Mouse (Mus musculus) limb, embryonic 10.5 days (tissue): Measurements from ENCODE around the gene Slc25a21. TPM values are rescaled to one million over a fixed set of nuclear protein-coding genes. Genes with fewer than 3 reads are reported as not detected.

Experiments
- DNase-seq: peaks from one replicate; pipeline ENCODE4 v3.0.0-alpha.2; 2017; ENCODE audit warnings: low spot score
- H3K27ac ChIP-seq: fragments of 300-500 bp; sonication (generic); 2 replicates; pipeline ENCODE4 v1.5.1; 2016; ENCODE audit warnings: mild to moderate bottlenecking
- H3K27me3 ChIP-seq: fragments of 300-500 bp; sonication (generic); 2 replicates; pipeline ENCODE4 v1.6.1; 2016; ENCODE audit warnings: low read depth, mild to moderate bottlenecking; ENCODE audit not compliant: poor library complexity, severe bottlenecking
- H3K36me3 ChIP-seq: fragments of 300-500 bp; sonication (generic); 2 replicates; pipeline ENCODE4 v1.6.1; 2016; ENCODE audit warnings: mild to moderate bottlenecking, moderate library complexity
- H3K4me1 ChIP-seq: fragments of 300-500 bp; sonication (generic); 2 replicates; pipeline ENCODE4 v1.6.1; 2016
- H3K4me3 ChIP-seq: fragments of 300-500 bp; sonication (generic); 2 replicates; pipeline ENCODE4 v1.5.1; 2016; ENCODE audit warnings: mild to moderate bottlenecking, moderate library complexity
- H3K9me3 ChIP-seq: fragments of 300-500 bp; sonication (generic); replicated peaks from 2 replicates; pipeline ENCODE4 v1.6.1; 2016; ENCODE audit warnings: mild to moderate bottlenecking
- WGBS: fragments of 180-500 bp; shearing (Covaris S2); methylation state at CpG from one replicate; pipeline ENCODE4 v1.1.7; 2016; 5-methylcytosine and 5-hydroxymethylcytosine counted together
- polyA plus RNA-seq: library from polyadenylated mRNA; unstranded; fragments of >200 nt; fragmentation: Nextera tagmentation; extraction: Ambion mirVana; gene quantifications from 2 replicates; pipeline ENCODE4 v1.2.1, GENCODE M21; 2016

Slc25a21 gene
- polyA plus RNA-seq, 1 experiment from 2014 or later = 1.6 TPM

DNA sequence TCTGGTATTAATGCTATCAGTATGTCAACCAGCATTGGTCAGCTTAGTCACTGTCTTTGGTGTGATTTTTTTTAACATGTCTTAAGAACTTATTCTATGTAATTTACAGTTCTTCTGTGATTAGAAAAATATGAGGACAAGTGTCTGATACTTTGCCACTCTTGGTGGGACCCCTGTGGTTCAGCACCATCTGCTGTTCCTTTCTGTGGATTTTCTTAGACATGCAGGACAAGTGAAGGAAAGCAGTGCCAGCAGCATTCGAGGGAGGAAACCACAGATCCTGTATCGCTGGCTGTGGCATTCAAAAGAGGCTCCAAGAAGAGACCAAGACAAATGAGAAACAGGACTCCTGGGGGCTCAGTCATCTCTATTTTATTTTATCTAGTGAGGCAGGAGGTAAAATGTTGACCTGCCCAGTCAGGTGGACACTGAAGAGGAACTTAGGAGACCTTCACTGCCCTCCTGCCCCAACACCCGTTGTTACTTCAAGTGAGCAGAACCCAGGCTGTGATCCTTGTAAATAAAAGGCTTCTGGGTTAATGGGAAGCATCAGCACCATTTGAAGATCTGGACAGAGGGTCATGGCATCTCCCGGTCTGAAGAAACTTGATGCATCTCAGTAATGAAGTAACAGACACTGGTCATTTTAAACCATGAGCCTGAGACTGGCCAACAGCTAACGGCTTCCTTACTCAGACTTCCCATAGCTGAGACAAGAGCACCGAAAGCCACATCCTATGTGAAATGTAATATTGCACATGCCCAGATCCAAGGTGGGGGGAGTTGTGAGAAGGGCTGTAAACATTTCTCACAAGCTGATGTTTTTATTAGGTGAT is 306.2 kb downstream of the Slc25a21 start:
- H3K9me3 ChIP-seq = no peaks in the 10 kb centered on the region
- no peak overlapping the region for H3K4me3 ChIP-seq
- peaks cover 32% of the 10 kb centered on the region for H3K27me3 ChIP-seq
- H3K27ac ChIP-seq = no peak overlapping the region
- no peaks in the 10 kb centered on the region for H3K36me3 ChIP-seq
- WGBS = 29% methylated on average over 6 of the region's 6 CpGs
- no peak for DNase-seq
- H3K4me1 ChIP-seq = peaks cover 21% of the 10 kb centered on the region

- 82% methylated on average over 3 of the region's 3 CpGs for WGBS
- Histone ChIP-seq H3K27ac (no peak overlapping the region), H3K4me1 (peaks cover 3% of the 10 kb centered on the region; the same call in 1 of the 2 replicates), H3K27me3 (no peaks in the 10 kb centered on the region; the same call in 1 of the 2 replicates), H3K36me3 (no peaks in the 10 kb centered on the region), H3K9me3 (no peaks in the 10 kb centered on the region), H3K4me3 (no peak overlapping the region)
- no peak for DNase-seq
Measured at GRCm38 (mm10) chr12:56877796-56878195, 319.5 kb downstream of the Slc25a21 start.

GRCm38 (mm10) chr12:56876549-56876948 is 320.7 kb downstream of the Slc25a21 start:
- 75% methylated on average over 7 of the region's 7 CpGs for WGBS
- H3K27ac ChIP-seq = no peak overlapping the region
- H3K9me3 ChIP-seq = no peaks in the 10 kb centered on the region
- H3K4me1 ChIP-seq = peaks cover 3% of the 10 kb centered on the region; the same call in 1 of the 2 replicates
- H3K36me3 ChIP-seq = no peaks in the 10 kb centered on the region
- no peaks in the 10 kb centered on the region; the same call in 1 of the 2 replicates for H3K27me3 ChIP-seq
- H3K4me3 ChIP-seq = no peak overlapping the region
- DNase-seq = no peak

GRCm38 (mm10) chr12:56873204-56873603 is 324.1 kb downstream of the Slc25a21 start:
- no peaks in the 10 kb centered on the region; the same call in 1 of the 2 replicates for H3K27me3 ChIP-seq
- H3K4me1 ChIP-seq = no peaks in the 10 kb centered on the region
- DNase-seq = no peak
- no peaks in the 10 kb centered on the region for H3K9me3 ChIP-seq
- no peak overlapping the region for H3K27ac ChIP-seq
- no peaks in the 10 kb centered on the region for H3K36me3 ChIP-seq
- no peak overlapping the region for H3K4me3 ChIP-seq

- 0 out of 2 replicates have a peak, but pooled peaks cover 9% of the 10 kb centered on the region for H3K4me1 ChIP-seq
- no peak for DNase-seq
- H3K4me3 ChIP-seq = no peak overlapping the region
- no peak overlapping the region for H3K27ac ChIP-seq
- H3K9me3 ChIP-seq = no peaks in the 10 kb centered on the region
- no peaks in the 10 kb centered on the region for H3K36me3 ChIP-seq
- WGBS = 76% methylated on average over 3 of the region's 3 CpGs
- H3K27me3 ChIP-seq = no peaks in the 10 kb centered on the region
Measured at GRCm38 (mm10) chr12:56870569-56870968, 326.7 kb downstream of the Slc25a21 start.

GRCm38 (mm10) chr12:56863873-56864562 is 333.3 kb downstream of the Slc25a21 start:
- 0 out of 2 replicates have a peak, but pooled peaks cover 9% of the 10 kb centered on the region for H3K4me1 ChIP-seq

DNA sequence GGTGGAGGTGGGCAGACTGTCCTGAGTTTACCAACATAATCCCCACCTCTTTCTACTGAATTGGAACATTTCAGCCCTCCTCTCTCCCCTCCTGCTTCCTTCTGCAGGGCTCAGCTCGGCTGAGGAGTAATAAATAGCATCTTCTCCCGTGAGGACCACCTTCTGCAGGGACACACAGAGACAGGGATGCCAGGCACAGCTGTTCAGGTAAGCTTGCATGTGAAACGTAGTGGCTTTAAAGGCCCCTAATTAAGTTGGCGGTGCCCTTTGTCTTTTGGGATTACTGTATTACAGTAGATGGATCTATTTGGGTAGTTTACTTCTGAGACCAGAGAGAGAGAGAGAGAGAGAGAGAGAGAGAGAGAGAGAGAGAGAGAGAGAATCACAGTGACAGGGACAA is 344.6 kb downstream of the Slc25a21 start:
- peaks cover 11% of the 10 kb centered on the region for H3K4me1 ChIP-seq
- H3K27ac ChIP-seq = no peak overlapping the region
- peaks cover 24% of the 10 kb centered on the region for H3K27me3 ChIP-seq
- DNase-seq = no peak
- no peaks in the 10 kb centered on the region for H3K36me3 ChIP-seq
- 56% methylated on average over 4 of the region's 4 CpGs for WGBS
- no peak overlapping the region for H3K4me3 ChIP-seq
- H3K9me3 ChIP-seq = no peaks in the 10 kb centered on the region

More at GRCm38 (mm10) chr12:56863873-56864562, 333.3 kb downstream of the Slc25a21 start:
- Histone ChIP-seq H3K36me3 (no peaks in the 10 kb centered on the region), H3K27ac (no peak overlapping the region), H3K27me3 (peaks cover 24% of the 10 kb centered on the region), H3K9me3 (no peaks in the 10 kb centered on the region), H3K4me3 (no peak overlapping the region)
- no peak for DNase-seq
- 90% methylated on average over 4 of the region's 4 CpGs for WGBS

DNA sequence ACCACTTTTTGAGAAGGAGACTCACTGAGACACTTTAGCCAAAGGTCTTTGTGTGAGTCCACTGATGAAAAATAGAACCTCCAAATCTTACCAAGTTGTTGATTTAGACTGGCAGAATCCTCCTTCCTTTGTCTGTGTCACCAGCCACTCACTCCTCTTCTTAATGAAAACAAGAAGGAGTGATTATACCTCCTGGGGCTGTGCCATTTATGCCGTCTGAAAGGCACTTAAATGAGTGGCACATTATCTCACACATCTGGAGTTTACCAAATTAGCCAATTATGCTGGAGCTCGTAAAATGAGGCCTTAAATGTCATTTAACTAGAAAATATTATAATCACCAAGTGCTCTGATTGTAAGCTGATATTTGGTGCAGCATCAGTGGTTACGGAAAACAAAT is 345.8 kb downstream of the Slc25a21 start:
- Histone ChIP-seq H3K4me1 (peaks cover 11% of the 10 kb centered on the region), H3K4me3 (no peak overlapping the region), H3K27me3 (peaks cover 24% of the 10 kb centered on the region), H3K36me3 (no peaks in the 10 kb centered on the region), H3K9me3 (no peaks in the 10 kb centered on the region), H3K27ac (no peak overlapping the region)
- whole genome bisulfite sequencing = 28% methylated on average over 3 of the region's 3 CpGs
- DNase-seq = no peak

DNA sequence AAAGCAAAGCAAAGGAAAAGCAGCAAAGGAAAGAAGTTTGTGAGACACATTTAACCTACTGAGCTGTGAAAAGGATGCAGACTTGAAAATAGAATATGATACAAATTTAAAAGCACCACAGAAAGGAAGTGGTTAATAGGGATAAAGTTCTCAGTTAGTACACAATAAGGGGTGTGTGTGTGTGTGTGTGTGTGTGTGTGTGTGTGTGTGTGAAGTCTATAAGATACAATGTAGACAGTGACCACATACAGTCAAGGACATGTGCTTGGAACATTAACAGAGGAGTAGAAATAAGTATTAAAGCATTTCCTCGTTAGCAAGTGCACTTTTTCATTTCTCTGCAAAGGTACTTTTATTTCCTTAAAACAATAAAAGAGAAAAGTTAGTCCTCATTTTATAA is 367.3 kb downstream of the Slc25a21 start:
- Histone ChIP-seq H3K27ac (no peak overlapping the region), H3K4me3 (no peak overlapping the region), H3K4me1 (peaks cover 30% of the 10 kb centered on the region), H3K9me3 (no peaks in the 10 kb centered on the region), H3K36me3 (no peaks in the 10 kb centered on the region), H3K27me3 (peaks cover 45% of the 10 kb centered on the region)
- no peak for DNase-seq
- WGBS = 84% methylated on average over 1 of the region's 1 CpGs

DNA sequence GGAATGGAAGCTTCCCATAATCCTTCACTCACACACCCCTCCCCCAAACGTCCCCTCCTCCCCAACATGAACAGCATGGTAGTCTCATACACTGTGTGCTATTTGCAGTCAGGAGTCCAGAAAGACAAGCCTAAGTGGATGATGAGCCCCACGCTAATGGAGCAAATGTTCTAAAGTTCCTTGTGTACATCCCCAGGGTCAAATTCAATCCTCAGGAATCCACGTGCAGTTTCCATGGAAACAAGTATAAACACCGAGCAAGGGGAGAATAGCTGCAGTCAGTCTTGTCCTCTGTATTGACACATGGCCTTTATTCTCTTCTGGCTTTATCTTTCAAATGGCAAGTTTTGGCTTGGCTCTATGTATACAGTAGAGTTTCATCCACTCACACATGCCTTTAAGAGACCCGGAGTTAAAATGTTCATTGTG is 367.8 kb downstream of the Slc25a21 start:
- WGBS = 43% methylated on average over 5 of the region's 5 CpGs
- Histone ChIP-seq H3K9me3 (no peaks in the 10 kb centered on the region), H3K4me1 (peaks cover 34% of the 10 kb centered on the region), H3K36me3 (no peaks in the 10 kb centered on the region), H3K4me3 (0 out of 2 replicates have a peak overlapping the region, but pooled peaks have one; percentile 20), H3K27ac (no peak overlapping the region), H3K27me3 (peaks cover 45% of the 10 kb centered on the region)
- no peak for DNase-seq

- no peak for DNase-seq
- Histone ChIP-seq H3K27ac (peak overlapping the region; percentile 54), H3K4me1 (peaks cover 45% of the 10 kb centered on the region), H3K27me3 (peaks cover 38% of the 10 kb centered on the region), H3K9me3 (no peaks in the 10 kb centered on the region), H3K4me3 (no peak overlapping the region), H3K36me3 (no peaks in the 10 kb centered on the region)
- WGBS = 63% methylated on average over 8 of the region's 8 CpGs
Measured at GRCm38 (mm10) chr12:56827808-56828384, 369.4 kb downstream of the Slc25a21 start.

GRCm38 (mm10) chr12:56824688-56825087 is 372.6 kb downstream of the Slc25a21 start:
- H3K4me1 ChIP-seq = peaks cover 47% of the 10 kb centered on the region
- DNase-seq = no peak
- H3K27me3 ChIP-seq = peaks cover 30% of the 10 kb centered on the region
- no peak overlapping the region for H3K27ac ChIP-seq
- H3K9me3 ChIP-seq = no peaks in the 10 kb centered on the region
- 70% methylated on average over 5 of the region's 5 CpGs for WGBS
- no peak overlapping the region for H3K4me3 ChIP-seq
- H3K36me3 ChIP-seq = no peaks in the 10 kb centered on the region

DNA sequence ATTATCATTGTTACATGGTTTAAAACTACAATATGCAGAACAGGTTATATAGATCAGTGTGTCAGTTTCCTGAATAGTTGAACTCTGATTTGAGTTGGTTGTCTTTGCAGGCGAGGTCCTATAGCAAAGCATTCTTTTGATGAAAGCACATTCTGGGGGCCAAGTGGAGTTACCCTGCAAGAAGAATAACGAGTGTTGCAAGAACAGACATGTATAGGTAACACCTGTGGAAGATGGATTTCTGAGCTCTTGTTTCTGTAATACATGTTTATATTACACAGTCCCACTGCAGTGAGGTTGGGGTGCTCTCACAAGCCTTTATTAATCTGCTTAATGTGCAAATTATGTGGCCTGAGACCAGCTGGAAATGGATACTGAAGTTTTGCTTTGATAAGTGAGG is 375.1 kb downstream of the Slc25a21 start:
- WGBS = 60% methylated on average over 2 of the region's 2 CpGs
- peaks cover 30% of the 10 kb centered on the region for H3K27me3 ChIP-seq
- H3K9me3 ChIP-seq = no peaks in the 10 kb centered on the region
- no peak overlapping the region for H3K27ac ChIP-seq
- no peak overlapping the region for H3K4me3 ChIP-seq
- no peaks in the 10 kb centered on the region for H3K36me3 ChIP-seq
- peaks cover 27% of the 10 kb centered on the region for H3K4me1 ChIP-seq
- no peak for DNase-seq
